Mouse (Mus musculus): ENCODE results near the gene Ran. TPM values are rescaled to one million over a fixed set of nuclear protein-coding genes. Genes with fewer than 3 reads are reported as not detected.
A peak's percentile ranks its signal among the peaks of the same experiment; 100 is the strongest.

Ran gene
- polyA plus RNA-seq, 2 experiments: 266 to 476 TPM

- peaks cover 27% of the 10 kb centered on the region for H3K36me3 ChIP-seq (ENCODE audit: control insufficient read depth, insufficient read depth, low read length)
- TF ChIP-seq POLR2A (IDR thresholded peaks at IDR 0.05; ENCODE audit: borderline replicate concordance, extremely low read depth, insufficient read depth, insufficient read length): no peak
- H3K4me1 ChIP-seq (ENCODE audit: control insufficient read depth, insufficient read depth, low read length): peaks cover 12% of the 10 kb centered on the region
- H3K9ac ChIP-seq (ENCODE audit: low read depth, low read length, severe bottlenecking): peak overlapping the region; percentile 97
- H3K4me2 ChIP-seq (replicated peaks; ENCODE audit: low read depth, low read length, severe bottlenecking): peak overlapping the region; percentile 90
- H3K9me3 ChIP-seq (ENCODE audit: control insufficient read depth, low read length): no peaks in the 10 kb centered on the region
- H3K27ac ChIP-seq (replicated peaks; ENCODE audit: low read depth, low read length): peak overlapping the region; percentile 95
- DNase-seq (ENCODE audit: low spot score) (no peak), ATAC-seq (ENCODE audit: low FRiP score, low read depth) (no peak)
- H3K4me3 ChIP-seq (replicated peaks; ENCODE audit: low read length): peak overlapping the region; percentile 87
- WGBS: 8% methylated on average over 28 of the region's 28 CpGs
- H3K27me3 ChIP-seq (ENCODE audit: control insufficient read depth, insufficient read depth, low read length): no peaks in the 10 kb centered on the region
Observed at GRCm38 (mm10) chr5:129020731-129021130, 862 bp downstream of the Ran start.

GRCm38 (mm10) chr5:129025048-129025447, 5.2 kb downstream of the Ran start:
- Histone ChIP-seq H3K4me2 (replicated peaks; ENCODE audit: low read depth, low read length, severe bottlenecking) (no peak overlapping the region), H3K4me3 (replicated peaks; ENCODE audit: low read length) (no peak overlapping the region), H3K9ac (ENCODE audit: low read depth, low read length, severe bottlenecking) (no peak overlapping the region), H3K27me3 (ENCODE audit: control insufficient read depth, insufficient read depth, low read length) (no peaks in the 10 kb centered on the region), H3K4me1 (ENCODE audit: control insufficient read depth, insufficient read depth, low read length) (peaks cover 9% of the 10 kb centered on the region), H3K36me3 (ENCODE audit: control insufficient read depth, insufficient read depth, low read length) (peaks cover 29% of the 10 kb centered on the region), H3K9me3 (ENCODE audit: control insufficient read depth, low read length) (no peaks in the 10 kb centered on the region), H3K27ac (replicated peaks; ENCODE audit: low read depth, low read length) (no peak overlapping the region)
- ATAC-seq (ENCODE audit: low FRiP score, low read depth): no peak
- DNase-seq (ENCODE audit: low spot score): no peak
- 51% methylated on average over 2 of the region's 2 CpGs for WGBS
- TF ChIP-seq POLR2A (IDR thresholded peaks at IDR 0.05; ENCODE audit: borderline replicate concordance, extremely low read depth, insufficient read depth, insufficient read length): no peak

GRCm38 (mm10) chr5:129025725-129026124, 5.9 kb downstream of the Ran start:
- no peaks in the 10 kb centered on the region for H3K9me3 ChIP-seq (ENCODE audit: control insufficient read depth, low read length)
- 65% methylated on average over 2 of the region's 2 CpGs for WGBS
- H3K36me3 ChIP-seq (ENCODE audit: control insufficient read depth, insufficient read depth, low read length): peaks cover 29% of the 10 kb centered on the region
- H3K9ac ChIP-seq (ENCODE audit: low read depth, low read length, severe bottlenecking): no peak overlapping the region
- DNase-seq (ENCODE audit: low spot score) (no peak), ATAC-seq (ENCODE audit: low FRiP score, low read depth) (no peak)
- H3K27ac ChIP-seq (replicated peaks; ENCODE audit: low read depth, low read length): no peak overlapping the region
- TF ChIP-seq POLR2A (IDR thresholded peaks at IDR 0.05; ENCODE audit: borderline replicate concordance, extremely low read depth, insufficient read depth, insufficient read length): no peak
- no peak overlapping the region for H3K4me2 ChIP-seq (replicated peaks; ENCODE audit: low read depth, low read length, severe bottlenecking)
- H3K4me3 ChIP-seq (replicated peaks; ENCODE audit: low read length): no peak overlapping the region
- H3K4me1 ChIP-seq (ENCODE audit: control insufficient read depth, insufficient read depth, low read length): peaks cover 9% of the 10 kb centered on the region
- H3K27me3 ChIP-seq (ENCODE audit: control insufficient read depth, insufficient read depth, low read length): no peaks in the 10 kb centered on the region

- H3K9me3 ChIP-seq (ENCODE audit: control insufficient read depth, low read length): no peaks in the 10 kb centered on the region
- H3K27ac ChIP-seq (replicated peaks; ENCODE audit: low read depth, low read length): no peak overlapping the region
- H3K9ac ChIP-seq (ENCODE audit: low read depth, low read length, severe bottlenecking): no peak overlapping the region
- peaks cover 7% of the 10 kb centered on the region for H3K4me1 ChIP-seq (ENCODE audit: control insufficient read depth, insufficient read depth, low read length)
- no peak for DNase-seq (ENCODE audit: low spot score)
- no peaks in the 10 kb centered on the region for H3K27me3 ChIP-seq (ENCODE audit: control insufficient read depth, insufficient read depth, low read length)
- no peak overlapping the region for H3K4me2 ChIP-seq (replicated peaks; ENCODE audit: low read depth, low read length, severe bottlenecking)
- TF ChIP-seq POLR2A (IDR thresholded peaks at IDR 0.05; ENCODE audit: borderline replicate concordance, extremely low read depth, insufficient read depth, insufficient read length): no peak
- ATAC-seq (ENCODE audit: low FRiP score, low read depth): no peak
- peaks cover 29% of the 10 kb centered on the region for H3K36me3 ChIP-seq (ENCODE audit: control insufficient read depth, insufficient read depth, low read length)
- WGBS: 75% methylated on average over 3 of the region's 3 CpGs
- H3K4me3 ChIP-seq (replicated peaks; ENCODE audit: low read length): no peak overlapping the region
Observed at GRCm38 (mm10) chr5:129026171-129026570, 6.3 kb downstream of the Ran start.

- Histone ChIP-seq H3K4me1 (ENCODE audit: control insufficient read depth, insufficient read depth, low read length) (peaks cover 3% of the 10 kb centered on the region), H3K36me3 (ENCODE audit: control insufficient read depth, insufficient read depth, low read length) (peaks cover 27% of the 10 kb centered on the region), H3K4me2 (replicated peaks; ENCODE audit: low read depth, low read length, severe bottlenecking) (no peak overlapping the region), H3K27me3 (ENCODE audit: control insufficient read depth, insufficient read depth, low read length) (no peaks in the 10 kb centered on the region), H3K4me3 (replicated peaks; ENCODE audit: low read length) (no peak overlapping the region), H3K27ac (replicated peaks; ENCODE audit: low read depth, low read length) (no peak overlapping the region), H3K9me3 (ENCODE audit: control insufficient read depth, low read length) (no peaks in the 10 kb centered on the region), H3K9ac (ENCODE audit: low read depth, low read length, severe bottlenecking) (no peak overlapping the region)
- no peak for TF ChIP-seq POLR2A (IDR thresholded peaks at IDR 0.05; ENCODE audit: borderline replicate concordance, extremely low read depth, insufficient read depth, insufficient read length)
- 63% methylated on average over 1 of the region's 1 CpGs for WGBS
- DNase-seq (ENCODE audit: low spot score) (no peak), ATAC-seq (ENCODE audit: low FRiP score, low read depth) (no peak)
Observed at GRCm38 (mm10) chr5:129026637-129027036, 6.8 kb downstream of the Ran start.
